Mouse (Mus musculus) heart, embryonic 14.5 days (tissue): Measurements from ENCODE around the gene Itga8. TPM values are rescaled to one million over a fixed set of nuclear protein-coding genes. Genes with fewer than 3 reads are reported as not detected.

Experiments used
- ATAC-seq: fragments of 200-750 bp; cut with Nextera tagmentation; 2 replicates; pipeline ENCODE4 v1.8.0; 2017; ENCODE audit warnings: low read depth, moderate TSS enrichment; ENCODE audit not compliant: insufficient number of reproducible peaks, insufficient read depth, low FRiP score
- H3K27ac ChIP-seq, 2 experiments: fragments of 200-500 bp in 1 of 2; fragments of 300-500 bp in 1 of 2; sonication (generic) in 1 of 2; replicated peaks in 1 of 2; 2 replicates each; pipeline ENCODE4 v1.5.1; 2012 to 2014; ENCODE audit warnings: low read depth in 2 of 2, low read length in 2 of 2, control low read depth in 1 of 2, mild to moderate bottlenecking in 1 of 2, mixed read lengths in 1 of 2; ENCODE audit not compliant: control insufficient read depth in 1 of 2, insufficient read depth in 1 of 2
- H3K27me3 ChIP-seq: fragments of 300-500 bp; sonication (generic); 2 replicates; pipeline ENCODE4 v1.6.1; 2014; ENCODE audit warnings: mild to moderate bottlenecking, low read length, control low read depth; ENCODE audit not compliant: control insufficient read depth, insufficient read depth
- H3K36me3 ChIP-seq: fragments of 300-500 bp; sonication (generic); 2 replicates; pipeline ENCODE4 v1.6.1; 2014; ENCODE audit warnings: mild to moderate bottlenecking, control low read depth, low read length, mixed read lengths; ENCODE audit not compliant: control insufficient read depth, insufficient read depth
- H3K4me1 ChIP-seq, 2 experiments: fragments of 200-500 bp in 1 of 2; fragments of 300-500 bp in 1 of 2; sonication (generic) in 1 of 2; 2 replicates each; pipeline ENCODE4 v1.6.1; 2012 to 2014; ENCODE audit warnings: low read length in 2 of 2, control low read depth in 1 of 2, mixed read lengths in 1 of 2; ENCODE audit not compliant: control insufficient read depth in 2 of 2, insufficient read depth in 2 of 2
- H3K4me2 ChIP-seq: fragments of 300-500 bp; sonication (generic); 2 replicates; pipeline ENCODE4 v1.6.1; 2014; ENCODE audit warnings: mild to moderate bottlenecking, low read length
- H3K4me3 ChIP-seq, 2 experiments: fragments of 200-500 bp in 1 of 2; fragments of 300-500 bp in 1 of 2; sonication (generic) in 1 of 2; 2 replicates each; pipeline ENCODE4 v1.5.1; 2012 to 2014; ENCODE audit warnings: low read length in 2 of 2, mild to moderate bottlenecking in 2 of 2, control low read depth in 1 of 2, low read depth in 1 of 2, moderate library complexity in 1 of 2; ENCODE audit not compliant: control insufficient read depth in 1 of 2, insufficient read depth in 1 of 2
- H3K9ac ChIP-seq: fragments of 300-500 bp; sonication (generic); 2 replicates; pipeline ENCODE4 v1.6.1; 2014; ENCODE audit warnings: mild to moderate bottlenecking, low read length
- H3K9me3 ChIP-seq: fragments of 300-500 bp; sonication (generic); 2 replicates; pipeline ENCODE4 v1.6.1; 2016; ENCODE audit warnings: low read length, control low read depth; ENCODE audit not compliant: control insufficient read depth
- WGBS: fragments of 180-500 bp; shearing (Covaris S2); extraction: QIAGEN DNeasy Blood & Tissue Kit; methylation state at CpG from one replicate; pipeline ENCODE4 v1.1.7; 2014; 5-methylcytosine and 5-hydroxymethylcytosine counted together
- polyA plus RNA-seq: library from polyadenylated mRNA; unstranded; fragments of >200 nt; fragmentation: Nextera tagmentation; extraction: Ambion mirVana; gene quantifications from 2 replicates; pipeline ENCODE4 v1.2.1, GENCODE M21; 2014

Gene Itga8
- polyA plus RNA-seq, 1 experiment from 2014 or later: 13.7 TPM

GRCm38 (mm10) chr2:12221671-12222070 is 80.1 kb downstream of the Itga8 start:
- 77% methylated on average over 2 of the region's 2 CpGs for WGBS
- Histone ChIP-seq H3K9me3 (no peaks in the 10 kb centered on the region), H3K4me1 (peaks cover 0 to 4% of the 10 kb centered on the region in 2 experiments; a peak in 1 of 4 replicates), H3K27me3 (no peaks in the 10 kb centered on the region), H3K4me3 (no peak overlapping the region), H3K36me3 (no peaks in the 10 kb centered on the region), H3K9ac (no peak overlapping the region), H3K4me2 (no peak overlapping the region), H3K27ac (no peak overlapping the region)
- ATAC-seq: no peak

GRCm38 (mm10) chr2:12213464-12213790 is 88.3 kb downstream of the Itga8 start:
- Histone ChIP-seq H3K4me2 (no peak overlapping the region), H3K4me3 (no peak overlapping the region), H3K36me3 (no peaks in the 10 kb centered on the region), H3K27ac (no peak overlapping the region), H3K4me1 (no peaks in the 10 kb centered on the region; a peak in 1 of 4 replicates), H3K9me3 (no peaks in the 10 kb centered on the region), H3K27me3 (no peaks in the 10 kb centered on the region), H3K9ac (no peak overlapping the region)
- no peak for ATAC-seq
- WGBS: 79% methylated on average over 4 of the region's 4 CpGs

GRCm38 (mm10) chr2:12212662-12213463 is 88.9 kb downstream of the Itga8 start:
- no peaks in the 10 kb centered on the region for H3K36me3 ChIP-seq
- H3K27ac ChIP-seq: no peak overlapping the region
- no peaks in the 10 kb centered on the region for H3K27me3 ChIP-seq
- H3K9me3 ChIP-seq: no peaks in the 10 kb centered on the region
- no peak overlapping the region for H3K4me3 ChIP-seq
- no peak overlapping the region for H3K9ac ChIP-seq
- H3K4me2 ChIP-seq: no peak overlapping the region
- no peak for ATAC-seq
- WGBS: 48% methylated on average over 3 of the region's 3 CpGs
- H3K4me1 ChIP-seq: no peaks in the 10 kb centered on the region; a peak in 1 of 4 replicates

- no peak overlapping the region for H3K27ac ChIP-seq
- H3K27me3 ChIP-seq: no peaks in the 10 kb centered on the region
- H3K4me1 ChIP-seq: peaks cover 0 to 2% of the 10 kb centered on the region in 2 experiments; a peak in 2 of 4 replicates
- ATAC-seq: no peak
- no peaks in the 10 kb centered on the region for H3K9me3 ChIP-seq
- WGBS: 70% methylated on average over 6 of the region's 6 CpGs
- no peaks in the 10 kb centered on the region for H3K36me3 ChIP-seq
- H3K9ac ChIP-seq: no peak overlapping the region
- no peak overlapping the region for H3K4me3 ChIP-seq
- no peak overlapping the region for H3K4me2 ChIP-seq
Measured at GRCm38 (mm10) chr2:12208142-12208541, 93.6 kb downstream of the Itga8 start.

- 65% methylated on average over 5 of the region's 5 CpGs for WGBS
Measured at GRCm38 (mm10) chr2:12206353-12206752, 95.4 kb downstream of the Itga8 start.

GRCm38 (mm10) chr2:12205875-12206274 is 95.8 kb downstream of the Itga8 start:
- no peaks in the 10 kb centered on the region for H3K9me3 ChIP-seq
- H3K4me1 ChIP-seq: peaks cover 0 to 2% of the 10 kb centered on the region in 2 experiments; a peak in 1 of 4 replicates
- no peak overlapping the region for H3K27ac ChIP-seq
- no peak overlapping the region for H3K4me3 ChIP-seq
- no peaks in the 10 kb centered on the region for H3K27me3 ChIP-seq
- no peak overlapping the region for H3K4me2 ChIP-seq
- no peaks in the 10 kb centered on the region for H3K36me3 ChIP-seq
- no peak for ATAC-seq
- 41% methylated on average over 5 of the region's 5 CpGs for WGBS
- no peak overlapping the region for H3K9ac ChIP-seq

More at GRCm38 (mm10) chr2:12206353-12206752, 95.4 kb downstream of the Itga8 start:
- Histone ChIP-seq H3K9me3 (no peaks in the 10 kb centered on the region), H3K4me3 (no peak overlapping the region), H3K27ac (no peak overlapping the region), H3K4me2 (no peak overlapping the region), H3K4me1 (peaks cover 0 to 2% of the 10 kb centered on the region in 2 experiments; a peak in 1 of 4 replicates), H3K27me3 (no peaks in the 10 kb centered on the region), H3K36me3 (no peaks in the 10 kb centered on the region), H3K9ac (no peak overlapping the region)
- ATAC-seq: no peak

GRCm38 (mm10) chr2:12203231-12203630 is 98.5 kb downstream of the Itga8 start:
- WGBS: 88% methylated on average over 10 of the region's 10 CpGs
- H3K27ac ChIP-seq: no peak overlapping the region
- no peak overlapping the region for H3K4me3 ChIP-seq
- ATAC-seq: no peak
- H3K27me3 ChIP-seq: no peaks in the 10 kb centered on the region
- no peak overlapping the region for H3K9ac ChIP-seq
- peaks cover 0 to 2% of the 10 kb centered on the region in 2 experiments; a peak in 1 of 4 replicates for H3K4me1 ChIP-seq
- H3K4me2 ChIP-seq: no peak overlapping the region
- no peaks in the 10 kb centered on the region for H3K36me3 ChIP-seq
- no peaks in the 10 kb centered on the region for H3K9me3 ChIP-seq

- H3K4me2 ChIP-seq: no peak overlapping the region
- WGBS: 78% methylated on average over 7 of the region's 7 CpGs
- no peak for ATAC-seq
- H3K36me3 ChIP-seq: no peaks in the 10 kb centered on the region
- no peak overlapping the region for H3K4me3 ChIP-seq
- no peaks in the 10 kb centered on the region for H3K9me3 ChIP-seq
- no peak overlapping the region for H3K9ac ChIP-seq
- no peaks in the 10 kb centered on the region for H3K27me3 ChIP-seq
- no peaks in the 10 kb centered on the region for H3K4me1 ChIP-seq
- no peak overlapping the region for H3K27ac ChIP-seq
Measured at GRCm38 (mm10) chr2:12198699-12199098, 103.0 kb downstream of the Itga8 start.
